Mouse (Mus musculus): ENCODE data around the gene Olfr961. TPM values are rescaled to one million over a fixed set of nuclear protein-coding genes. Genes with fewer than 3 reads are reported as not detected.

Olfr961 gene
- polyA plus RNA-seq, 2 experiments, result not detected

- no peak overlapping the region for H3K4me2 ChIP-seq (replicated peaks; ENCODE audit: low read depth, low read length, severe bottlenecking)
- no peak overlapping the region for H3K9ac ChIP-seq (ENCODE audit: low read depth, low read length, severe bottlenecking)
- no peaks in the 10 kb centered on the region for H3K4me1 ChIP-seq (ENCODE audit: control insufficient read depth, insufficient read depth, low read length)
- H3K36me3 ChIP-seq (ENCODE audit: control insufficient read depth, insufficient read depth, low read length), result no peaks in the 10 kb centered on the region
- H3K4me3 ChIP-seq (replicated peaks; ENCODE audit: low read length), result no peak overlapping the region
- no peak for DNase-seq (ENCODE audit: low spot score)
- 35% methylated on average over 4 of the region's 4 CpGs for WGBS
- ATAC-seq (ENCODE audit: low FRiP score, low read depth), result no peak
- H3K9me3 ChIP-seq (ENCODE audit: control insufficient read depth, low read length), result no peaks in the 10 kb centered on the region
- no peaks in the 10 kb centered on the region for H3K27me3 ChIP-seq (ENCODE audit: control insufficient read depth, insufficient read depth, low read length)
- no peak overlapping the region for H3K27ac ChIP-seq (replicated peaks; ENCODE audit: low read depth, low read length)
- TF ChIP-seq POLR2A (IDR thresholded peaks at IDR 0.05; ENCODE audit: borderline replicate concordance, extremely low read depth, insufficient read depth, insufficient read length), result no peak
These were observed 10.8 kb upstream of the Olfr961 start for GRCm38 (mm10) chr9:39633913-39634594.

- no peaks in the 10 kb centered on the region for H3K27me3 ChIP-seq (ENCODE audit: control insufficient read depth, insufficient read depth, low read length)
- no peak overlapping the region for H3K4me3 ChIP-seq (replicated peaks; ENCODE audit: low read length)
- DNase-seq (ENCODE audit: low spot score), result no peak
- H3K4me2 ChIP-seq (replicated peaks; ENCODE audit: low read depth, low read length, severe bottlenecking), result no peak overlapping the region
- H3K36me3 ChIP-seq (ENCODE audit: control insufficient read depth, insufficient read depth, low read length), result no peaks in the 10 kb centered on the region
- H3K27ac ChIP-seq (replicated peaks; ENCODE audit: low read depth, low read length), result no peak overlapping the region
- no peaks in the 10 kb centered on the region for H3K9me3 ChIP-seq (ENCODE audit: control insufficient read depth, low read length)
- ATAC-seq (ENCODE audit: low FRiP score, low read depth), result no peak
- H3K9ac ChIP-seq (ENCODE audit: low read depth, low read length, severe bottlenecking), result no peak overlapping the region
- no peaks in the 10 kb centered on the region for H3K4me1 ChIP-seq (ENCODE audit: control insufficient read depth, insufficient read depth, low read length)
- 82% methylated on average over 4 of the region's 4 CpGs for WGBS
- no peak for TF ChIP-seq POLR2A (IDR thresholded peaks at IDR 0.05; ENCODE audit: borderline replicate concordance, extremely low read depth, insufficient read depth, insufficient read length)
These were observed 2.5 kb downstream of the Olfr961 start for GRCm38 (mm10) chr9:39647382-39647781.

- 69% methylated on average over 6 of the region's 6 CpGs for whole genome bisulfite sequencing
These were observed 10.0 kb downstream of the Olfr961 start for GRCm38 (mm10) chr9:39654756-39655396.

GRCm38 (mm10) chr9:39666905-39667304, 22.0 kb downstream of the Olfr961 start, which contains the start of gene Olfr963:
TSS of gene Olfr963 (plus strand) at chr9:39667205.
- Histone ChIP-seq H3K27me3 (ENCODE audit: control insufficient read depth, insufficient read depth, low read length) (no peaks in the 10 kb centered on the region), H3K27ac (replicated peaks; ENCODE audit: low read depth, low read length) (no peak within 1 kb of the TSS), H3K4me1 (ENCODE audit: control insufficient read depth, insufficient read depth, low read length) (no peaks in the 10 kb centered on the region), H3K9me3 (ENCODE audit: control insufficient read depth, low read length) (no peaks in the 10 kb centered on the region), H3K9ac (ENCODE audit: low read depth, low read length, severe bottlenecking) (no peak within 1 kb of the TSS), H3K4me3 (replicated peaks; ENCODE audit: low read length) (no peak within 1 kb of the TSS), H3K4me2 (replicated peaks; ENCODE audit: low read depth, low read length, severe bottlenecking) (no peak within 1 kb of the TSS), H3K36me3 (ENCODE audit: control insufficient read depth, insufficient read depth, low read length) (no peaks in the 10 kb centered on the region)
- TF ChIP-seq POLR2A (IDR thresholded peaks at IDR 0.05; ENCODE audit: borderline replicate concordance, extremely low read depth, insufficient read depth, insufficient read length), result no peak
- no peak for DNase-seq (ENCODE audit: low spot score)
- ATAC-seq (ENCODE audit: low FRiP score, low read depth), result no peak
- 89% methylated on average over 1 of the region's 1 CpGs for whole genome bisulfite sequencing

More at GRCm38 (mm10) chr9:39654756-39655396, 10.0 kb downstream of the Olfr961 start:
- no peaks in the 10 kb centered on the region for H3K36me3 ChIP-seq (ENCODE audit: control insufficient read depth, insufficient read depth, low read length)
- H3K27me3 ChIP-seq (ENCODE audit: control insufficient read depth, insufficient read depth, low read length), result no peaks in the 10 kb centered on the region
- no peak overlapping the region for H3K9ac ChIP-seq (ENCODE audit: low read depth, low read length, severe bottlenecking)
- DNase-seq (ENCODE audit: low spot score) (no peak), ATAC-seq (ENCODE audit: low FRiP score, low read depth) (no peak)
- TF ChIP-seq POLR2A (IDR thresholded peaks at IDR 0.05; ENCODE audit: borderline replicate concordance, extremely low read depth, insufficient read depth, insufficient read length), result no peak
- no peaks in the 10 kb centered on the region for H3K4me1 ChIP-seq (ENCODE audit: control insufficient read depth, insufficient read depth, low read length)
- H3K27ac ChIP-seq (replicated peaks; ENCODE audit: low read depth, low read length), result no peak overlapping the region
- H3K9me3 ChIP-seq (ENCODE audit: control insufficient read depth, low read length), result no peaks in the 10 kb centered on the region
- no peak overlapping the region for H3K4me2 ChIP-seq (replicated peaks; ENCODE audit: low read depth, low read length, severe bottlenecking)
- no peak overlapping the region for H3K4me3 ChIP-seq (replicated peaks; ENCODE audit: low read length)

GRCm38 (mm10) chr9:39669723-39670122, 24.8 kb downstream of the Olfr961 start:
- WGBS, result 70% methylated on average over 2 of the region's 2 CpGs
- no peak for ATAC-seq (ENCODE audit: low FRiP score, low read depth)

More at GRCm38 (mm10) chr9:39669723-39670122, 24.8 kb downstream of the Olfr961 start:
- no peak for TF ChIP-seq POLR2A (IDR thresholded peaks at IDR 0.05; ENCODE audit: borderline replicate concordance, extremely low read depth, insufficient read depth, insufficient read length)
- Histone ChIP-seq H3K36me3 (ENCODE audit: control insufficient read depth, insufficient read depth, low read length) (no peaks in the 10 kb centered on the region), H3K4me2 (replicated peaks; ENCODE audit: low read depth, low read length, severe bottlenecking) (no peak overlapping the region), H3K4me1 (ENCODE audit: control insufficient read depth, insufficient read depth, low read length) (no peaks in the 10 kb centered on the region), H3K4me3 (replicated peaks; ENCODE audit: low read length) (no peak overlapping the region), H3K27ac (replicated peaks; ENCODE audit: low read depth, low read length) (no peak overlapping the region), H3K27me3 (ENCODE audit: control insufficient read depth, insufficient read depth, low read length) (no peaks in the 10 kb centered on the region), H3K9ac (ENCODE audit: low read depth, low read length, severe bottlenecking) (no peak overlapping the region), H3K9me3 (ENCODE audit: control insufficient read depth, low read length) (no peaks in the 10 kb centered on the region)
- DNase-seq (ENCODE audit: low spot score), result no peak
